Mouse (Mus musculus): ENCODE results near the gene Zfp652. TPM values are rescaled to one million over a fixed set of nuclear protein-coding genes. Genes with fewer than 3 reads are reported as not detected.

The Zfp652 gene
- polyA plus RNA-seq (2017; shearing (Covaris generic)), result 19.1 TPM

GRCm38 (mm10) chr11:95712563-95713224 lies at the start of gene Zfp652:
TSS of gene Zfp652 (plus strand) at chr11:95712673.

GRCm38 (mm10) chr11:95666529-95667149 lies 45.8 kb upstream of the Zfp652 start, which contains the start of gene Phb:
TSS of gene Phb (plus strand) at chr11:95666957.

GRCm38 (mm10) chr11:95723287-95723686 lies 10.8 kb downstream of the Zfp652 start, which contains the start of gene B130006D01Rik:
TSS of gene B130006D01Rik (plus strand) at chr11:95723587.

GRCm38 (mm10) chr11:95824071-95824876 lies 111.8 kb downstream of the Zfp652 start, which contains the start of gene Phospho1:
TSS of gene Phospho1 (plus strand) at chr11:95824499.

GRCm38 (mm10) chr11:95837059-95837458 lies 124.6 kb downstream of the Zfp652 start, which contains the start of gene Gngt2:
TSS of gene Gngt2 (plus strand) at chr11:95837216.

GRCm38 (mm10) chr11:95842074-95842681 lies 129.7 kb downstream of the Zfp652 start, which contains the start of gene Abi3:
TSS of gene Abi3 (minus strand) at chr11:95842476.

Other genes with a start within 250 kb of the Zfp652 start
- gene Nxph3, start 198.1 kb upstream of the Zfp652 start, polyA plus RNA-seq (2017; shearing (Covaris generic)), result not detected
- gene Ngfr, start 124.9 kb upstream of the Zfp652 start, polyA plus RNA-seq (2017; shearing (Covaris generic)), result not detected
- 87.0 TPM for gene Phb, start 45.7 kb upstream of the Zfp652 start, polyA plus RNA-seq (2017; shearing (Covaris generic))
- 2.3 TPM for gene B130006D01Rik, start 10.9 kb downstream of the Zfp652 start, polyA plus RNA-seq (2017; shearing (Covaris generic))
- gene Phospho1, start 111.8 kb downstream of the Zfp652 start, polyA plus RNA-seq (2017; shearing (Covaris generic)), result not detected
- 38.1 TPM for gene Gngt2, start 124.5 kb downstream of the Zfp652 start, polyA plus RNA-seq (2017; shearing (Covaris generic))
- 74.8 TPM for gene Abi3, start 129.8 kb downstream of the Zfp652 start, polyA plus RNA-seq (2017; shearing (Covaris generic))
- gene B4galnt2, start 202.2 kb downstream of the Zfp652 start, polyA plus RNA-seq (2017; shearing (Covaris generic)), result 0.10 TPM

Data from CD4-positive, CD25-positive, alpha-beta regulatory T cell (primary cell).